Mouse (Mus musculus): ENCODE data around the gene Il1f8.
"Not testable (repeated sequence)": the region's sequence is repeated elsewhere in the genome, so short reads cannot be mapped to it uniquely, and the experiment has no call there.

Gene Il1f8

GRCm38 (mm10) chr2:24152861-24153260 is at the start of gene Il1f8:
Gene Il1f8 (plus strand): TSS chr2:24153161.
- DNase-seq (ENCODE audit: low spot score), result no peak

- no peak for DNase-seq (ENCODE audit: low spot score)
These were observed 49.2 kb upstream of the Il1f8 start for GRCm38 (mm10) chr2:24103619-24104289.

GRCm38 (mm10) chr2:24109085-24109484 is 43.9 kb upstream of the Il1f8 start:
- DNase-seq (ENCODE audit: low spot score), result no peak

GRCm38 (mm10) chr2:24134373-24134772 is 18.6 kb upstream of the Il1f8 start:
- DNase-seq (ENCODE audit: low spot score), result no peak

- DNase-seq (ENCODE audit: low spot score), result peak; percentile 4
These were observed 28.8 kb downstream of the Il1f8 start for GRCm38 (mm10) chr2:24181683-24182331.

GRCm38 (mm10) chr2:24182423-24183147 is 29.6 kb downstream of the Il1f8 start:
- not testable (repeated sequence) for DNase-seq (ENCODE audit: low spot score)

GRCm38 (mm10) chr2:24184092-24184491 is 31.1 kb downstream of the Il1f8 start:
- not testable (repeated sequence) for DNase-seq (ENCODE audit: low spot score)

GRCm38 (mm10) chr2:24186176-24186575 is 33.2 kb downstream of the Il1f8 start, which contains the start of gene Il1f9:
Gene Il1f9 (plus strand): TSS chr2:24186476.
- no peak for DNase-seq (ENCODE audit: low spot score)

- DNase-seq (ENCODE audit: low spot score), result no peak
These were observed 34.6 kb downstream of the Il1f8 start for GRCm38 (mm10) chr2:24187585-24187984.

GRCm38 (mm10) chr2:24188189-24188588 is 35.2 kb downstream of the Il1f8 start:
- no peak for DNase-seq (ENCODE audit: low spot score)
